Mouse (Mus musculus): Measurements from ENCODE around the gene Stag3.

The Stag3 gene

DNA sequence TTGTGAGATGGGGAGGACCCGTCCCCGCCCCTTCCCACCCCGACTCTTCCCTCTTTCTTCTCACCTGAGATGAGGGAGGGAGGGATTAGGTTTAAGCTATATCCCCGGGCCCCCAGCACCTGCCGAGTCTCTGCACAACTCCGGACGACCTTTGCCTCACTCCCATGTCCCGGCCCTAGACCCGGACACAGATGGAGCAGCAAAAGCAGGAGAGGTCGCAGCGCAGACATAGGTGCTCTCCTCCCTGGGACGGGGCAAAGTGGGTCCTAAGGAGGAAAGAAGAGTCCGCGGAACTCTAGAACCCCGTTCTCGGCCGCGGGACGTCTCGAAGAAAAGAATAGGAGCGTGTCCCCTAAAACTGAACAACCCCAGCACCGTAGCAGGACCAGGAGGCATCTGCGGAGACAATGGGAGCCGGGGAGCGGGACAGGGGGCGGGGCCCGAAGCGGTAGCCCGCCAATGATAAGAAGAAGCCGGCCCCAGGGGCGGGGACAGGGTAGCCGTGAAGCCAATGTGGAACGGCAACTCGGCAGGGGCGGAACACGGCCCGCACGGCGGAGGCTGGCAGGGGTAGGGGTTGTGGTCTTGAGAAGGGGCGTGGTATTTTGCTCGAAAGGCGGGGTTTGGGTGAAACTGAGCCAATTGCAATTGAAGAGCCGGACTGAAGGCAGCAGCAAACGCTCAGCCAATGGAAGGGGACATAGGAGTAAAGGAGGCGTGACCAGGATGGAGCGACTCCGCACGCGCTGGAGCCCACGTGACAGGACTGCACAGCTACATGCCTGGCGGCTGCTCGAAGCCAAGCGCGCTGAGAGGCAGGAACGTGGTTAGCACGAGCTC lies at the start of gene Stag3, which contains the start of the genes Gm43720 and Gpc2:
Stag3 (plus strand) TSS at position 656 of the 840 bp plus-strand sequence.
Gm43720 (minus strand) TSS at position 374 of the 840 bp plus-strand sequence.
Gpc2 (minus strand) TSS at position 421 of the 840 bp plus-strand sequence.
- no peak; the same call in 1 of the 2 replicates for TF ChIP-seq GATA4 (IDR thresholded peaks at IDR 0.05; ENCODE audit: insufficient replicate concordance, low read length)

DNA sequence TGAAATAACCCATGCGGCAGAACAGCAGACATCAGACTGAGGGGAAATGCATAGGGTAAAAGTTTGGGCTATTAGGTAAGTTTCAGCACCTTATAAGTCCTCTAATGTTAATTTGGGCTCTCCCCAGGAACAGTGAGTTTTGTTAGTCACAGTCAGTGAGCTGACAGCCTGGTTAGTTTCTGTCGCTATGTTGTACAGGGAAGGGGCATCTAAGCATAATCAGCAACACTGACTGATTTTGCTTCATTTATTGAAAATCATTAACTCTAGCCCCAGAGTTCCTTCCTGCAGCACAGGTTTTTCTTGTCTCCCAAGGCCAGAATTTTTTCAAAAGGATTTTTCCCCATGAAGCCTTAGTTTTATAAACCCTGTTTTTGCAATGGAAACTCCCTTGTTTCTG lies 46.3 kb upstream of the Stag3 start:
- no peak for TF ChIP-seq GATA4 (IDR thresholded peaks at IDR 0.05; ENCODE audit: insufficient replicate concordance, low read length)

DNA sequence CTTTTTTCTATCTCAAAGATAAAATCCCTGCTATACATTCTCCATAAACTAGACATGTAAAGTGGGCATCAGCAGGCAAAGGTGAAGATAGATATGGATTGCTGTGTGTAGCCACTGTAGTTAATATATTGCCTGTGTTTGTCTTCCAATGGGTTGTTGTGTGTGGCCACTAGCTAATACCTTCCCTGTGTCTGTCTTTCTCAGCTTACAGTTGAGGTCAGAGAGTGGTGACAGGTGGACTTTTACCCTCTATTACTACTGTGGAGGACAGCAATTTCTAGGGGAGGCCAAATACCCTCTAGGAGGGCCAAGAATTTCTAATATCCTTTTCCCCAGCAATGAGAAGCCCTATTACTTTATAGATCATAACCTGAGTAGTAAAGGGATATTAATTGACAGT lies 45.8 kb upstream of the Stag3 start:
- TF ChIP-seq GATA4 (IDR thresholded peaks at IDR 0.05; ENCODE audit: insufficient replicate concordance, low read length) = no peak

DNA sequence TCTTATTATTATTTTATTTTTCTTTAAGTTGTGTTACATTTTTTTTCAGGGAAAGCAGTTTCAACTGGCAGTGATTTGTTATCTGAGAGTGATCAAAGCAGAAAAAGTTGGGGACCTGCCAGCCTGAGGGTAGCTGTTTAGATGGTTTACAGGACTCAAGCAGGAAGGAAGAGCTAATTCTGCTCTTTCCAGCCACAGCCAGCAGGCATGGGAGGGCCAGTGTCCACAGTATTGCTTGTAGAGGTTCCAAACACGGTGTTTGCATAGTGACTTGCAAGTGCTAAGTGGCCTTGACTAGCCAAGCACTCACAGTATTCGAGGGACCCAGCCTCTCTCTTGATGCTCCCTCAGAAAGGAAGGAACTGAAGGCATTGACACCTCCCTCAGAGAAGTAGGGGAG lies 38.5 kb upstream of the Stag3 start:
- no peak for TF ChIP-seq GATA4 (IDR thresholded peaks at IDR 0.05; ENCODE audit: insufficient replicate concordance, low read length)

DNA sequence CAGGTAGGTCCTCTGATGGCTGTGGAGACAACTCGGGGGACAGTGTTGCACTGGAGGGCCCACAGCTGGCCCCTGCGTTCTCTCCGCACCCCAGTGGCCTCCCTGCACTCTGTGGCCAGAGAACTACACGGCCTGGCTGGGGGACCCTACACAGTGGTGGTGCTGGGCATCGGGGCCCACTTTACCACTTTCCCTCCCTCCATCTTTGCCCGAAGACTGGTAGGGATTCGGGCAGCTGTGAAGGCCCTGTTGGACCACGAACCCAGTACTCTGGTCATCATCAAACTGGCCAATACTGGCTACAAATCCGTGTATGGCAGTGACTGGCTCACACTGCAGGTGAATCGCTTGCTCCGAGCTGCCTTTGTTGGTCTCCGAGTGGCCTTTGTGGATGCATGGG lies 28.9 kb upstream of the Stag3 start:
- TF ChIP-seq GATA4 (IDR thresholded peaks at IDR 0.05; ENCODE audit: insufficient replicate concordance, low read length) = no peak

DNA sequence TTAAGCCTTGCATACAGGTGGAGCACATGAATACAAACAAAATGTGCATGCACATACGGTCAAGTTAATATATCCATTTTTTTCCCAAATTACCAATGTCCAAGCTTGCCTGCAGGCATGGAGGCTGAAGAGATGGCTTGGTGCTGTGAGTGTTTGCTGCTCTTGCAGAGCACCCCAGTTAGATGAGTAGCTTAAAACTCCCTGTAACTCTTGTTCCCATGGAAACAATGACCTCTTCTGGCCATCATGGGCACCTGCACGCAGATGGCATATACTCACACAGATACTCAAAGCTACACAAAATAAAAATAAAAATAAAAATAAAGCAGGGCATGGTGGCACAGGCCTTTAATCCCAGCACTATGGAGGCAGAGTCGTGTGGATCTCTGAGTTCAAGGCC lies 27.0 kb upstream of the Stag3 start:
- TF ChIP-seq GATA4 (IDR thresholded peaks at IDR 0.05; ENCODE audit: insufficient replicate concordance, low read length) = no peak

DNA sequence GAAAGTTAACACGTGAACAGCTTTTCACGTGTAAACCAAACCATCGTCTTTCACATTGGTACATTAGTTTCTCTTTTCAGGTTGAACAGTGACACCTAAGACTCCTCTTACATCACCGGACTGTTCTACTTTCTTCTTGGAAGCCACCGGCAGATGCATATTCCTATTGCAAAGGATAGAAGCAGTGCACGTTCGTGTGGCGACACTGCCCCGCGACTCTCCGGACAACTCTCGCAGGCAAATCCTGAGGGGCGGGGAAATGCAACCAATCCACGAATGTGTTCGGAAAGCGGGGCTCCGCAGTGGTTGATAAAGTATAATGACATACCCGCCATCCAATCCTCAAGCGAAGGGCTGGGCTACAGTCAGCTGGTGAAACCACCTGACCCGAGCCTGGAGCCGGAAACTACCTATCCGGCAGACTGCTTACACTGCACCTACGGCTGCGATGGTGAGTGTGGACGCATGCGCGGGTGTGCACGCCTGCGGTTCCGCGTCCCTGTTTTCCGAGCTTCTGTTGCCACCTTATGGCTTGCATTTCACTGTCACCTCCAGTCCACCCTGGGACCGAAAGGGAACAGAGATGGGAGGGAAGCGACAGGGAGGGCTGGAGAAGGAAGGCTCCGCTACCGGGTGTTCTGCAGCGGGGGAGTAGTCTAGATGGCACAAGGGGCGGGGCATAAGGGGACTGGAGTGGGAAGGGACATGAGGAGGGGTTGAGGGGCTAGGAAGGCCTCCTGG lies 24.5 kb upstream of the Stag3 start, which contains the start of gene Lamtor4:
Lamtor4 (plus strand) TSS at position 130 of the 741 bp plus-strand sequence.
- TF ChIP-seq GATA4 (IDR thresholded peaks at IDR 0.05; ENCODE audit: insufficient replicate concordance, low read length) = no peak

DNA sequence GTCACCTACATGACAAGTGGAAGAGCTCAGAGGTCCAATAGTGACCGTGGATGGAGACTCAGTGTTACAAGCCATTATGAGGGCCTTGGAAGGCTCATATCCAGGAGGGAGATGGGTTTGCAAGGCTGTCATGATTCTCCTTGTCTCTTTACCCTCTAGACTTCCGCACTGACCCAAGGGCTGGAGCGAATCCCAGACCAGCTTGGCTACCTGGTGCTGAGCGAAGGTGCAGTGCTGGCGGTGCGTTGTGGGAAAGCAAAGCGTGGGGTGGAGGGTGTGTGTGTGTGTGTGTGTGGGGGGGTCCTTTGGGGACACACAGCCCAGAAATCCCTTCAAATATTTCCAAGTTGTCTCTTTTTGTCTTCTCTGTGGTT lies 24.0 kb upstream of the Stag3 start:
- no peak for TF ChIP-seq GATA4 (IDR thresholded peaks at IDR 0.05; ENCODE audit: insufficient replicate concordance, low read length)

DNA sequence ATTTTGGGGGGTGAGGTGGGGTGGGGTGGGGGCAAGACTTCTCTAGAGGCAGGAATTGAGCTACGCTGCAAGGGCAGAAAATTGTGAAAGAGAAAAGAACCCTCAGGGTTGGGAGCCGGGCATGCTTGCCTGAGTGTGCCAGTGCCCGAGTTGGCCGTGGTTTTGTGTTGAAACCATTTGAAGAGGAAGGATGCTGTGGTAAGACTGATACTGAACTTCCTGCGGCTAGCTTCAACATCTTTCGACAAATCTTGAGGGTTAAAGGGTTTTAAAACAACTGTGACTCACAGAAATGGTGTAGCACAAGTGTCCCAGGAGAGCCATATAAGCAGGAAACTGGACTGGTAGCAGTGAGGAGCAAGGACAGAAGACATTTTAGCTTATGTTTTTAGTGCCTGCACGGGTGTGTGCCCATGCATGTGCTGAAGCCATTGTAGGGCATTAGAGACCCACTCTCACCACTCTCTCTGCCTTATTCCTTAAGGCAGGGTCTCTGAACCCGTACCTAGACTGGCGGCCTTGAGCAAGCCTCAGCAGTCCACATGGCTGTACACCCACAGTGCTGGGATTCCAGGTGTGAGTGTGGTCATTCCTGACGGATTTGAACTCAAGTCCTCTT lies 23.0 kb upstream of the Stag3 start:
- TF ChIP-seq GATA4 (IDR thresholded peaks at IDR 0.05; ENCODE audit: insufficient replicate concordance, low read length) = no peak

DNA sequence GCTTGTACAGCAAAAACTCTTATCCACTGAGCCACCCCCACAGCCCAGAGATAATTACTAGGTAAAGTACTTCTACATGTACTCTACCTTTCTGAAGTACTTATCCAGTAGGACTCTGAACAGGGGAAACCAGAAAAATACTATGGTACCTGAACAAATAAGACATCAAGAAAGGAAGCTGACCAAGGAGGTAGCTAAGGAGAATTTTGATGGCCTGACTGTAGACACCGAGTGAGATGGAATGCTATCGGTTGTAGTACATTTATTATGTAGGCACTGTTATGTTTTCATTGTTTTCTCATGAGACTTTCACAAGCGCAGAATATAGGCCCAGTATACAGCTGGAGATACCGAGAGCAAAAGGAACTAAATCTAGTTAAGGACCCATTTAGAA lies 22.5 kb upstream of the Stag3 start:
- TF ChIP-seq GATA4 (IDR thresholded peaks at IDR 0.05; ENCODE audit: insufficient replicate concordance, low read length) = no peak

DNA sequence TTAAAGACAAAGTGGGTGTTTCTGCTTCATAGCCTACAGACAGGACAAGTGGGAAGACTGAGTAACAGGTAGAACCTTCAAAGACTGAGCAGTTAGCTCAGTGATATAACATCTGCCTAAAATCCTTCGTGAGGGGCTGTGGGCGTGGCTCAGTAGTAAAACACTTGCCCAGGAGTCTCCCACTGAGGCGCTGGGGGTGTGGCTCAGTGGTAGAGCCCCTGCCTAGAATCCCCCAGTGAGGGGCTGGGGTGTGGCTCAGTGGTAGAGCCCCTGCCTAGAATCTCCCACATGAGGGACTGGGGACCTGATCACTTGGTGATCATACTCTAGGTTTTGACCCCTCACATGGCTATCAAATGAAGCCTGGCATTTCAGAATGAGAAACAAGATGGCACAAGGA lies 22.0 kb upstream of the Stag3 start:
- no peak for TF ChIP-seq GATA4 (IDR thresholded peaks at IDR 0.05; ENCODE audit: insufficient replicate concordance, low read length)

DNA sequence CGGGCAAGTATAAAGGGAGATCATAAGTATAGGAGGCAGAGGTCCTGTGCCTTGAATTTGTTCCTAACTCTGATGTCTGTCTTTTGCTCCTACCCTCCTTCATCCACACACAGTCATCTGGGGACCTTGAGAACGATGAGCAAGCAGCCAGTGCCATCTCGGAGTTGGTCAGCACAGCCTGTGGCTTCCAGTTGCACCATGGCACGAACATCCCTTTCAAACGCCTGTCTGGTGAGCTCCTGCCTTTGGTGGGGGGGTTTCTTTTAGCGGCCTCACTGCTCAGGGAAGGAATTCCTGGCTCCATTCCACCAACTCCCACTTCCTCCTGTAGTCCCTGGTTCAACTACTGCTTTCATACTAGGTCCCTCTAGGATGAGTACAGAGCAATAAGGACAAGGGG lies 21.5 kb upstream of the Stag3 start:
- TF ChIP-seq GATA4 (IDR thresholded peaks at IDR 0.05; ENCODE audit: insufficient replicate concordance, low read length) = no peak

DNA sequence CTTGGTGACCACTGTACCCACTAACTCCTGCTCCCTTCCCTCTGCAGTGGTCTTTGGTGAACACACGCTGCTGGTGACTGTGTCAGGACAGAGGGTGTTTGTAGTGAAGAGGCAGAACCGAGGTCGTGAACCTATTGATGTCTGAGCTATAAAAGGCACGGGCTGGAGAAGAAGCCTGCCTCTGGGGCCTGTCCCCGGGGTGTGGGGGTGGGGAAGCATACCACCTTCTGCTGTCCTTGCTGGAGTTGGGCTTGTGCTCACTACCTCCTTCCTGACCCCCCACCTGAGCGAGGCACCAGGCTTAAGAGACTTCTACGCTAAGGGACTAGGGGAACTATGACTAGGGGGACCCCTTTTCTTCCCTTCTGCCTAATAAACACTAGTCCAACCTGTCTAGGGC lies 21.0 kb upstream of the Stag3 start:
- no peak for TF ChIP-seq GATA4 (IDR thresholded peaks at IDR 0.05; ENCODE audit: insufficient replicate concordance, low read length)

DNA sequence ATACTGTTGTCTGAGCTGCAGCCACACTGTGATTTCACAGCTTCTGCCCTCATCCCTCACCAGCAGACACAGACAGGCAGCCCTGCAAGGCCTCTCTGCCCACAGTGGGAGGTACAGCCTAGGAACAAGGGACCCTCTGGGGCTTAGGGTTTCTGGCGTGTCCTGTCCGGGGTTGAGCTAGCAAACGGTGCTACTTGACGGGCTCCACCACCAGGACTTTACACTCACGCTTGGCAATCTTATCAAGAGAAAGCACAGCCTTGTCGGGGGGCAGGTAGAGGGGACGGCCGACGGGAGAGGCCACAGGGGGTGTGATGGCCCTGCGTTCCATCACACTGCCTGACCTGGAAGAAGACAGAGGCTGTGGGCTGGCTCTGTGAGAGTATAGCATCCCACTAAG lies 20.0 kb upstream of the Stag3 start:
- no peak for TF ChIP-seq GATA4 (IDR thresholded peaks at IDR 0.05; ENCODE audit: insufficient replicate concordance, low read length)

DNA sequence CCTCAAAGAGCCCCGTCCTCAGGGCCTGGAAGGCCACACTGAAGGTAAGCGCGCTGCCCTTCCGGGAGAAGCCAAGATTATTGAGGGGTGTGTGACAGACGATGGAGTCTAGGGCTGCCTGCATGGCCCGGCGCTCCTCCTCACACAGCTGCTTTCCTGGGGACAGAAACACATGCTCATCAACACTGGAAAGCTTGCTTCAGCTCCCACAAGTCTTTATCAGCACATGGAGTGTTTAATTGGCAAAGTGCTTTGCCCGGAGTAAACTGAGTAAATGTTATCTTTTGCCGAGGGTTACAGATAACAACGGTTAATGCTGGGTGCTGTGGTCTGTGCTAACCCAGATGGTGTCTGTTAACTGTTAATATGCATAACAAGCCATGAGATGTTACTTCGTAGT lies 19.2 kb upstream of the Stag3 start:
- no peak for TF ChIP-seq GATA4 (IDR thresholded peaks at IDR 0.05; ENCODE audit: insufficient replicate concordance, low read length)

DNA sequence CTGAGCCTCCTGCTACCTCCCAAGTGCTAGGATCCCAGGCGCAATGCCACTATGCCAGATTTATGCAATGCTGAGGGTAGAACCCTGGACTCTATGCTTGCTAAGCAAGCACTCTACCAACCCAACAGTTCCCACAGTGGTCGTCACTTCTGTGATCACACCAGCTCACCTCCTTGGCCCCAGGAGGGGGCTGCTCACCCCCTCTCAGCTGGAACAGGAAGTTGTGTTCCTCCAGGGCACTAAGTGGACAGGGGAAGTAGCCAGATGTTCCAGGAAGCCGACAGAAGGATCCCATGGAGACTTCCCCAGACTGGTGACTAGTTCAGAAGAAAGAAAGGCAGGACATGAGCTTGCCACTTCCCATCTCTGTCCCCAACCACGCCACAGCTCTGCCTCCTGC lies 18.0 kb upstream of the Stag3 start:
- no peak for TF ChIP-seq GATA4 (IDR thresholded peaks at IDR 0.05; ENCODE audit: insufficient replicate concordance, low read length)

Data from liver, adult (tissue).